Mouse (Mus musculus): ENCODE data around the gene Arhgef19. TPM values are rescaled to one million over a fixed set of nuclear protein-coding genes. Genes with fewer than 3 reads are reported as not detected.
A peak's percentile ranks its signal among the peaks of the same experiment; 100 is the strongest.

Arhgef19 gene
- total RNA-seq, 4 experiments from 2014 or later: 13.7 to 18.3 (median 15.8) TPM

- no peak for DNase-seq (ENCODE audit: low spot score in 2 of 2)
Observed at GRCm38 (mm10) chr4:141236856-141237255, 2.4 kb upstream of the Arhgef19 start.

DNA sequence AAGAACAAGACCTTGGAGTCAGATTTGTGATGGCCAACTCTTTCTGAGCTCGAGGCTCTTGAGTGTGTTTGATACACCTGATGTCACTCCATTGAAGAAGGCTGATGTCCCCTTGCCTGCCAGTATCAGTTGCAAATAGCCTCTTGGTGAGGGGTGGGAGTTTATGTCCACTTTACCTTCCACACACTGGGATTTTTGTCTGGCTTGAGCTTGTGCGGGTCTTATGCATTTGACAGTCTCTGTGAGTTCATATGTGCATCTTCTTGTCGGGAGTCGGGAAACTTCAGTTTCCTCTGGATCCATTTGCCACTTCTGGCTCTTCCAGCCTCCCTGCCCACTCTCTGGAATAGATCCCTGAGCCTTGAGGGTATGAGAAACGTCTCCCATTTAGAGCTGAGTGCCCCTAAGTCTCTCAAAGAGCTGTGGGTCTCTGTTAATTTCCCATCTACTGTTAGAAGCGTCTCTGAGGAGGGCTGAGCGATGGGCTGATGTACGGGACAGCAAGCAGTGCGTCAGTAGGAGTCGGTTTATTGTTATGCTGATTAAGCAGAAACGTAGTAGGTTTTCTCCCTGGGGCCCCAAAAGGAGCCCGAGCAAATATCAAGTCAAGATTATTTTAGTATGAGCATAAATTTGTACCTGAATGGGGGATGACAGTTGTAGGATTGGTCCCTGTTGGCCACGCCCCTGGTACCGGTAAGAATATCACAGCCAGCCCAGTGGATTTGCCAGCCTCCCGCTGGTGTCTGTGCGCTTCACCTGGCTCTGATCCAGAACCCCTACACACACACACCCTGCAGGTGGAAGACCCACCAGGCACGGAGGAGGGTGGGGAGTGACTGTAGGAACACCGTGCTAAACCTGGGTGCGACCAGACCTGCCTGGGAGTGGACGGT, 559 bp upstream of the Arhgef19 start:
- no peak for DNase-seq (ENCODE audit: low spot score in 2 of 2)

GRCm38 (mm10) chr4:141240617-141241016, 1.3 kb downstream of the Arhgef19 start:
- DNase-seq (ENCODE audit: low spot score in 2 of 2): no peak

- DNase-seq (ENCODE audit: low spot score in 2 of 2): no peak
Observed at GRCm38 (mm10) chr4:141241861-141242260, 2.6 kb downstream of the Arhgef19 start.

GRCm38 (mm10) chr4:141242651-141243241, 3.4 kb downstream of the Arhgef19 start:
- peak in 1 of 2 experiments; percentile 37 for DNase-seq (ENCODE audit: low spot score in 2 of 2)

DNA sequence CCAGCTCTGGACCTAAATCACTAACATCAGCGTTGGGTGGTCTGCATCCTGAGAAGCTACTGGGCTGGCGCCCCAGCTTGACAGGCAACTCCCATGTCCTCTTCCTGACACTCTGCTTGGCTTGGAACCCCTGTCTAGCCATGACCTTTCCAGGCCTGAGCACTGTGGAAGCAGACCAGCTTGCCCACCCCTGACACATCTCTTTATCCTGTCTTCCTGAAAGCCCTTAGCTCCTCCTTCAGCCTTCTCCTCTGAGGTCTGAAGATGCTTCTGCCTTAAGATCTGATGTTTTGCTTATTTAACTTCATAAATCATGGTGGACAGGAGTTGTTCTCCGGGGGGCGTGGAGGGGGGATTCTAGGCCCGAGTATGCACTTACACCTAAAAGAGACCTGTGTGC, 4.3 kb downstream of the Arhgef19 start:
- no peak for DNase-seq (ENCODE audit: low spot score in 2 of 2)

DNA sequence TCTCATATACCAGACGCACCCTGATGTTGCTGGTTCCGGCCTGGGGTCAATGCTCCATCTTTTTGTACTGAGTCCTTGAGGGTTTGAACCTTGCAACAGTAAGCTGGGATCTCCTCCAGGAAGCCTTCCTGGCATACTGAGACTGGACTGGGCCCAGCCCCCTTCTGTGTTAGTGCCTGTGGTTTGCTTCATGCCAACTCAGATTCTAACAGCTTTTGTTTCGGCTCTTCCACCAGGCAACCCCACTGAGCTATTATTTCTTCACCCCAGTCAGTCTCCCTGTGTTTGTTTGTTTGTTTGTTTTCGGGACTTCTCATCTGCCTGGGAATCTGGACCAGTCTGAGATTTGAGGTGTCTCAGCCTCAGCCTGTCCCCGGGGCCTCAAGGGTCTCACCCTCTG, 5.1 kb downstream of the Arhgef19 start:
- no peak for DNase-seq (ENCODE audit: low spot score in 2 of 2)

GRCm38 (mm10) chr4:141244931-141245425, 5.7 kb downstream of the Arhgef19 start:
- DNase-seq (ENCODE audit: low spot score in 2 of 2): peak; percentile 65 to 75

DNA sequence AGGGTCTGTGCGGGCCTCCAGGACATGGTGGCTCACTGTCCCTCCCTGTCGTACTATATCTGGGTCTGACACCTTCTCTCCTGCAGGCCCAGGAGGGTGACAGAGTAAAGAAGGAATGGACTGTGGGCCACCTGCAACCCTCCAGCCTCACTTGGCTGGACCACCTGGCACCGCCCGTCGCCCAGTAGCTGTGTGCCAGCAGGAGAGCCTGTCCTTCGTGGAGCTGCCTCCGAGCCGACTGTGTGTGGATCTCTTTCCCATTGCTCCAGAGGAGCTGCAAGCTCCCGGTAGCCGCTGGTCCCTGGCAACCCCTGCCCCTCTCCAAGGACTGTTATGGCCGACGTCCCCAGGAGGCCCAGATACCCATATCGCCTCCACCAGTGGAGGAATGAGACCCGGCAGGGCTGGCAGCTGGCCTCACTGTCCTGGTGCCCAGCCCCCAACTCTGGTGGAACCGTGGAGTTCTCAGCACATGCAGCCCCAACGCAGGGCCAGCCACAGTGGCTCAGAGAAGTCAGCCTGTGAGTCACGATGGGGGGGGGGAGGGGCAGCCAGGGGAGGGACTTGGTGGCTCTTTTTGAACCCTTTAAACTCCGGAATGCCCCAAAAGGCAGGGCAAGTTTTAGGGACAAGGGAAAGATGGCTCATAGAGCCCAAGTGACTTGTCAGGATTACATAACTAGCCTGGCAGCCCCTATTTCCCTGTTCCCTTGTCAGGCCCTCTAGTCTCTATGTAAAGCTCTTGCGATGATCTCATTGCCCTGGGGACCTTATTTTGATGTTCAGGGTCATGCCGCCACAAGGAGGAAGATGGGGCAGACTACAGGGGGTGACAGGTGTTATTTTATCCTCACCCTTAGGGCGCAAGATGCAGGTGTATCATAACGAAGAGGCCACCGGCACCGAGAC, 7.0 kb downstream of the Arhgef19 start:
- no peak for DNase-seq (ENCODE audit: low spot score in 2 of 2)

DNA sequence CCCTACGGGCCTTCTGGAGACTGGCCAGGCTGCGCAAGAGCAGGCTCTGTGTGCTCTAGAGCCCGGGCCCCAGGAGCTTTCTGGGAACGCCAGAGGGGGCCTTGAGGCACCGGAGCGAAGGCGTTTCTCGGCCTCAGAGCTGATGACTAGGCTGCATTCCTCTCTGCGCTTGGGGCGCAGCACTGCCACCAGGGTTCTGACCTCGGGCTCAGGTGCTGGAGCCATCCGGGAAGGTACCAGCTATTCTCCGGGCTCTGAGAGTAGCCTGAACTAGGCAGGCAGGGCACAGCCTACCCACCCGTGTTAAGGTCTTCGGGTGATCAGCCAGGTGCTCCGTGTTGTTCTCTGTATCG, 7.7 kb downstream of the Arhgef19 start:
- DNase-seq (ENCODE audit: low spot score in 2 of 2): no peak

DNA sequence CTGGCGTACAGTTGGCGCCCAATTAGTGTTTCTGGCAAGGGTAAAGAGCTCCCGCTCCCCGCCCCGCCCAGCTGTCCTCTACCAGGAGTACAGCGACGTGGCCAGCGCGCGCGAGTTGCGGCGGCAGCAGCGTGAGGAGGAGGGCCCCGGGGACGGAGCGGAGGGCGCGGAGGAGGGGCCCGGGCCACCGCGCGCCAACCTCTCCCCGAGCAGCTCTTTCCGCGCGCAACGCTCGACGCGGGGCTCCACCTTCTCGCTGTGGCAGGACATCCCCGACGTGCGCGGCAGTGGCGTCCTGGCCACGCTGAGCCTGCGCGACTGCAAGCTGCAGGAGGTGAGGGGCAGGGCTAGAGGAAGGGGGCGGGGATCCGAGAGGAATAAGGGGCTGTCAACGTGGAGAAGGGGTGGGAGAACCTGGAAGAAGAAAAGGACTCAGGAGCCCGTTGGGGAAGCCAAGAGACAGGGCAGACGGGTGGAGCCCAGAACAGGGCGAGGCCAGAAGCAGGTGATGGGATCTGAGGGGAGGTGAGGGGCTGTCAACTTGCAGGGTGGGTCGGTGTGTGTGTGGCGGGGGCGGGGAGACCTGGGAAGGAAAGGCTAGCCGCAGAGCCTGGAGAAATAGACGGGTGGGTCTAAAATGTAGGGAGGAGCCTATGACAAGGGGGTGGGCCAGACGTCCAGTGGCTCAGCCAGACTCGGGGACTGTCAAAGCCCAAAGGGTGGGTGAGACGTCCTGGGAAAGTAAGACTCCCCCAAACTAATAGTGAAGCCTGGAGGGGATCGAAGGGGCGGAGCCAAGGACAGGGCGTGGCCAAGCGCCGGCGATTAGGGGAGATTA, 8.7 kb downstream of the Arhgef19 start:
- DNase-seq (ENCODE audit: low spot score in 2 of 2): no peak

- DNase-seq (ENCODE audit: low spot score in 2 of 2): no peak
Observed at GRCm38 (mm10) chr4:141248614-141248978, 9.3 kb downstream of the Arhgef19 start.

GRCm38 (mm10) chr4:141249383-141249782, 10.1 kb downstream of the Arhgef19 start:
- no peak for DNase-seq (ENCODE audit: low spot score in 2 of 2)

GRCm38 (mm10) chr4:141251071-141251470, 11.8 kb downstream of the Arhgef19 start:
- DNase-seq (ENCODE audit: low spot score in 2 of 2): no peak

- no peak for DNase-seq (ENCODE audit: low spot score in 2 of 2)
Observed at GRCm38 (mm10) chr4:141252641-141253040, 13.3 kb downstream of the Arhgef19 start.

DNA sequence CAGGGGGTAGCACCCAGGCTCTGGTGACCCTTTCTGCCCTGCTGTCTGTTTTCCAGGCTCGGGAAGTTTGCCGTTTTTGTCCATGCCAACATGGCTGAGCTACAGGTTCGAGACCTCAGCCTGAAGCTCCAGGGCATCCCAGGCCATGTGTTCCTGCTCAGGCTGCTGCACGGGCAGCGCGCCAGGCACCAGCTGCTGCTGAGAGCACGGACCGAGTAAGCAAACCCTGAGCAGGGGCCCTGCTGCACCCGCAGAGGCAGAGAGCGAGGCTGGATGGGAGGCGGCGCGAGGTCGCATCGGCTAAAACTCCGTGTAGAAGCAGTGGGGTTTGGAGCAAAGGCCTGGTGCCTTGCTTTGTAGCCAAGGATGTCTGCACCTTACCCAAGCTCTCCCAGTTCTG, 14.9 kb downstream of the Arhgef19 start:
- DNase-seq (ENCODE audit: low spot score in 2 of 2): no peak

GRCm38 (mm10) chr4:141257440-141257839, 18.1 kb downstream of the Arhgef19 start:
- DNase-seq (ENCODE audit: low spot score in 2 of 2): no peak

DNA sequence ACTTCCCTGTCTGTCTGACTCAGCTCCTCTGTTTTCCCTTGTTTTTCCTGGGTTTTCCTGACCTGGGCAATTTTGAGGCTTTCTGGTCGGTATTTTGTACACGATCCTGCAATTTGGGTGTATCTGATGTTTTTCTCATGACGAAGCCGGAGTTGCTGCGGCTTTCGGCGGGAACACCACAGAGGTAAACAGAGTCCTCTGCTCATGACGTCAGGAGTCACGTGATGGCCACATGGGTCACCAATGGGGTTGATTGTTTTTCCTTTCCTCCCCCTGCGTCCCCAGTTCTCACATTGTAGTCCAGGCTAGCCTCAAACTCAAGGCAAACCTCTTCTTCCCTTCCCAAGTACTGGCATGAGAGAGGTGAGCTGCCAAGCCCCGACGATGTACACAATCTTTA, 20.1 kb downstream of the Arhgef19 start:
- no peak for DNase-seq (ENCODE audit: low spot score in 2 of 2)

GRCm38 (mm10) chr4:141260007-141260723, 20.9 kb downstream of the Arhgef19 start:
- no peak for DNase-seq (ENCODE audit: low spot score in 2 of 2)

Measured in left cerebral cortex, adult 8-10 months (tissue).